ENCODE assay signal across 9 mouse cellular contexts in the genomic region with DNA sequence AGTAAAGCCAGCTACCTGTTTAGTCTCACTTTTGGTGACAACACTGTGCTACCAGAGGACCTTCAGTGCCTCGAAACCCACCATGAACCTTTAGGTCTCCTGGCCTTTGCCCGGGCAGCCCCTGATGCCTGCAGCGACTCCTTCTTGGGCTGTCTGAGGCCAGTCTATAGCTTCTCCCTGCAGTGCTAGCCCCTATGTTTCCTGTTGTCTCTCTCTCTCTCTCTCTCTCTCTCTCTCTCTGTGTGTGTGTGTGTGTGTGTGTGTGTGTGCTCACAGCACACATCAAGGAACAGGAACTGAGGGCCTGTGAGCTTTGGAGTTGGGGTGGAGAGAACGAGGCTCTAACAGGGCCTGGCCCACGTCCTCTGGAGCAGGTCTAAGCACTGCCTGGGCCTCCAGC. TPM values are rescaled to one million over a fixed set of nuclear protein-coding genes. Genes with fewer than 3 reads are reported as not detected.
"Had no signal": no experiment of that assay in that cellular context is flagged by ENCODE, and none has a peak within 500 bp of the region (broad histone marks: within the 10 kb centered on the region; RNA-seq: fewer than 3 reads in every experiment).

No protein-coding gene starts in this region.

- H3K9me3 ChIP-seq: limb, embryonic 13.5 days; neural tube, embryonic 13.5 days had no signal

- H3K27me3 ChIP-seq: limb, embryonic 13.5 days; neural tube, embryonic 13.5 days had no signal

- H3K4me2 ChIP-seq: limb, embryonic 13.5 days; neural tube, embryonic 13.5 days had no signal

- H3K9ac ChIP-seq: limb, embryonic 13.5 days; liver, embryonic 14.5 days; neural tube, embryonic 13.5 days had no signal

- H3K27ac ChIP-seq: limb, embryonic 13.5 days; liver, embryonic 14.5 days; neural tube, embryonic 13.5 days had no signal

- H3K4me3 ChIP-seq: limb, embryonic 13.5 days; neural tube, embryonic 13.5 days had no signal

- H3K4me1 ChIP-seq: limb, embryonic 13.5 days; neural tube, embryonic 13.5 days had no signal

RNA-seq across cellular contexts. Expression of a gene that starts 39.0 kb away (rescaled TPM):
- total RNA-seq: layer of hippocampus, postnatal 10 days; left cerebral cortex, postnatal 10 days; left cerebral cortex, postnatal 4 days; megakaryocyte progenitor cell, adult 5-6 weeks had no signal
- polyA plus RNA-seq: kidney, embryonic 16.5 days; neural tube, embryonic 13.5 days; stomach, embryonic 14.5 days had no signal

RNA-seq across cellular contexts. Expression of a gene that starts 46.7 kb away (rescaled TPM):
- total RNA-seq: megakaryocyte progenitor cell, adult 5-6 weeks had no signal
